Mouse (Mus musculus): ENCODE measurements around the gene Atxn2. TPM values are rescaled to one million over a fixed set of nuclear protein-coding genes. Genes with fewer than 3 reads are reported as not detected.

The Atxn2 gene
- polyA plus RNA-seq, 2 experiments = 87.2 to 156 TPM

GRCm38 (mm10) chr5:121839128-121839473 is 128.0 kb downstream of the Atxn2 start:
- TF ChIP-seq POLR2A (IDR thresholded peaks at IDR 0.05; ENCODE audit: borderline replicate concordance, extremely low read depth, insufficient read depth, insufficient read length) = no peak
- no peak for DNase-seq (ENCODE audit: low spot score)
- peaks cover 35% of the 10 kb centered on the region for H3K4me1 ChIP-seq (ENCODE audit: control insufficient read depth, insufficient read depth, low read length)
- H3K9ac ChIP-seq (ENCODE audit: low read depth, low read length, severe bottlenecking) = peak overlapping the region; percentile 45
- H3K9me3 ChIP-seq (ENCODE audit: control insufficient read depth, low read length) = no peaks in the 10 kb centered on the region
- WGBS = 16% methylated on average over 7 of the region's 7 CpGs
- H3K36me3 ChIP-seq (ENCODE audit: control insufficient read depth, insufficient read depth, low read length) = no peaks in the 10 kb centered on the region
- H3K4me2 ChIP-seq (replicated peaks; ENCODE audit: low read depth, low read length, severe bottlenecking) = peak overlapping the region; percentile 94
- H3K27me3 ChIP-seq (ENCODE audit: control insufficient read depth, insufficient read depth, low read length) = peaks cover 12% of the 10 kb centered on the region
- no peak for ATAC-seq (ENCODE audit: low FRiP score, low read depth)
- peak overlapping the region; percentile 82 for H3K4me3 ChIP-seq (replicated peaks; ENCODE audit: low read length)
- H3K27ac ChIP-seq (replicated peaks; ENCODE audit: low read depth, low read length) = no peak overlapping the region

GRCm38 (mm10) chr5:121841516-121841915 is 130.4 kb downstream of the Atxn2 start:
- TF ChIP-seq POLR2A (IDR thresholded peaks at IDR 0.05; ENCODE audit: borderline replicate concordance, extremely low read depth, insufficient read depth, insufficient read length) = no peak
- H3K27me3 ChIP-seq (ENCODE audit: control insufficient read depth, insufficient read depth, low read length) = peaks cover 17% of the 10 kb centered on the region

GRCm38 (mm10) chr5:121841973-121842372 is 130.8 kb downstream of the Atxn2 start:
- H3K4me2 ChIP-seq (replicated peaks; ENCODE audit: low read depth, low read length, severe bottlenecking) = no peak overlapping the region; the same call in 1 of the 2 replicates
- H3K9ac ChIP-seq (ENCODE audit: low read depth, low read length, severe bottlenecking) = no peak overlapping the region
- no peaks in the 10 kb centered on the region for H3K9me3 ChIP-seq (ENCODE audit: control insufficient read depth, low read length)
- H3K27me3 ChIP-seq (ENCODE audit: control insufficient read depth, insufficient read depth, low read length) = peaks cover 17% of the 10 kb centered on the region
- no peak for DNase-seq (ENCODE audit: low spot score)
- no peak overlapping the region; the same call in 1 of the 2 replicates for H3K4me3 ChIP-seq (replicated peaks; ENCODE audit: low read length)
- H3K4me1 ChIP-seq (ENCODE audit: control insufficient read depth, insufficient read depth, low read length) = peaks cover 17% of the 10 kb centered on the region
- H3K36me3 ChIP-seq (ENCODE audit: control insufficient read depth, insufficient read depth, low read length) = no peaks in the 10 kb centered on the region
- WGBS = 53% methylated on average over 10 of the region's 10 CpGs
- no peak overlapping the region for H3K27ac ChIP-seq (replicated peaks; ENCODE audit: low read depth, low read length)
- TF ChIP-seq POLR2A (IDR thresholded peaks at IDR 0.05; ENCODE audit: borderline replicate concordance, extremely low read depth, insufficient read depth, insufficient read length) = no peak
- no peak for ATAC-seq (ENCODE audit: low FRiP score, low read depth)

More at GRCm38 (mm10) chr5:121841516-121841915, 130.4 kb downstream of the Atxn2 start:
- WGBS = 91% methylated on average over 9 of the region's 9 CpGs
- DNase-seq (ENCODE audit: low spot score) (no peak), ATAC-seq (ENCODE audit: low FRiP score, low read depth) (no peak)
- Histone ChIP-seq H3K9me3 (ENCODE audit: control insufficient read depth, low read length) (no peaks in the 10 kb centered on the region), H3K4me1 (ENCODE audit: control insufficient read depth, insufficient read depth, low read length) (peaks cover 17% of the 10 kb centered on the region), H3K4me3 (replicated peaks; ENCODE audit: low read length) (no peak overlapping the region), H3K36me3 (ENCODE audit: control insufficient read depth, insufficient read depth, low read length) (no peaks in the 10 kb centered on the region), H3K4me2 (replicated peaks; ENCODE audit: low read depth, low read length, severe bottlenecking) (no peak overlapping the region), H3K27ac (replicated peaks; ENCODE audit: low read depth, low read length) (no peak overlapping the region), H3K9ac (ENCODE audit: low read depth, low read length, severe bottlenecking) (no peak overlapping the region)

- Histone ChIP-seq H3K4me2 (replicated peaks; ENCODE audit: low read depth, low read length, severe bottlenecking) (peak overlapping the region; percentile 78), H3K9ac (ENCODE audit: low read depth, low read length, severe bottlenecking) (peak overlapping the region; percentile 52), H3K4me3 (replicated peaks; ENCODE audit: low read length) (peak overlapping the region; percentile 53), H3K27ac (replicated peaks; ENCODE audit: low read depth, low read length) (no peak overlapping the region), H3K4me1 (ENCODE audit: control insufficient read depth, insufficient read depth, low read length) (peaks cover 15% of the 10 kb centered on the region), H3K36me3 (ENCODE audit: control insufficient read depth, insufficient read depth, low read length) (no peaks in the 10 kb centered on the region), H3K27me3 (ENCODE audit: control insufficient read depth, insufficient read depth, low read length) (peaks cover 17% of the 10 kb centered on the region), H3K9me3 (ENCODE audit: control insufficient read depth, low read length) (no peaks in the 10 kb centered on the region)
- DNase-seq (ENCODE audit: low spot score) (peak; percentile 69), ATAC-seq (ENCODE audit: low FRiP score, low read depth) (peak; percentile 66; the same call in 1 of the 2 replicates)
- no peak for TF ChIP-seq POLR2A (IDR thresholded peaks at IDR 0.05; ENCODE audit: borderline replicate concordance, extremely low read depth, insufficient read depth, insufficient read length)
- 2% methylated on average over 32 of the region's 33 CpGs for WGBS
Observed at GRCm38 (mm10) chr5:121842665-121843118, 131.6 kb downstream of the Atxn2 start.

GRCm38 (mm10) chr5:121843138-121843905 is 132.2 kb downstream of the Atxn2 start:
- Histone ChIP-seq H3K4me3 (replicated peaks; ENCODE audit: low read length) (peak overlapping the region; percentile 53), H3K9me3 (ENCODE audit: control insufficient read depth, low read length) (no peaks in the 10 kb centered on the region), H3K27me3 (ENCODE audit: control insufficient read depth, insufficient read depth, low read length) (peaks cover 17% of the 10 kb centered on the region)

More at GRCm38 (mm10) chr5:121843138-121843905, 132.2 kb downstream of the Atxn2 start:
- no peak overlapping the region for H3K27ac ChIP-seq (replicated peaks; ENCODE audit: low read depth, low read length)
- H3K9ac ChIP-seq (ENCODE audit: low read depth, low read length, severe bottlenecking) = no peak overlapping the region
- H3K36me3 ChIP-seq (ENCODE audit: control insufficient read depth, insufficient read depth, low read length) = no peaks in the 10 kb centered on the region
- no peak for TF ChIP-seq POLR2A (IDR thresholded peaks at IDR 0.05; ENCODE audit: borderline replicate concordance, extremely low read depth, insufficient read depth, insufficient read length)
- ATAC-seq (ENCODE audit: low FRiP score, low read depth) = no peak
- DNase-seq (ENCODE audit: low spot score) = no peak
- H3K4me1 ChIP-seq (ENCODE audit: control insufficient read depth, insufficient read depth, low read length) = peaks cover 11% of the 10 kb centered on the region; the same call in 1 of the 2 replicates
- H3K4me2 ChIP-seq (replicated peaks; ENCODE audit: low read depth, low read length, severe bottlenecking) = peak overlapping the region; percentile 78
- 16% methylated on average over 17 of the region's 17 CpGs for WGBS

Data from limb, embryonic 14.5 days (tissue).